Mouse (Mus musculus) midbrain, embryonic 11.5 days (tissue): ENCODE measurements at regions not wholly inside any gene's neighbourhood (a gene's known extent, or its start where the extent isn't known, plus 50 kb on each side); places are given as distances from the start of the nearest gene placed in this dataset.
"Not testable (repeated sequence)": the region's sequence is repeated elsewhere in the genome, so short reads cannot be mapped to it uniquely, and the experiment has no call there.

Source experiments
- ATAC-seq: fragments of 200-750 bp; cut with Nextera tagmentation; 2 replicates; pipeline ENCODE4 v1.8.0; 2017; ENCODE audit warnings: moderate TSS enrichment, moderate library complexity; ENCODE audit not compliant: low FRiP score
- DNase-seq: peaks from one replicate; pipeline ENCODE4 v3.0.0; 2015; ENCODE audit warnings: low spot score; ENCODE audit errors: missing footprints
- H3K27ac ChIP-seq: fragments of 300-500 bp; sonication (generic); 2 replicates; pipeline ENCODE4 v1.5.1; 2014; ENCODE audit warnings: low read depth, low read length
- H3K27me3 ChIP-seq: fragments of 300-500 bp; sonication (generic); 2 replicates; pipeline ENCODE4 v1.6.1; 2014; ENCODE audit warnings: mild to moderate bottlenecking, low read length, moderate library complexity, mixed read lengths; ENCODE audit not compliant: control insufficient read depth, insufficient read depth
- H3K36me3 ChIP-seq: fragments of 300-500 bp; sonication (generic); 2 replicates; pipeline ENCODE4 v1.6.1; 2014; ENCODE audit warnings: mild to moderate bottlenecking, low read length, moderate library complexity, mixed read lengths; ENCODE audit not compliant: control insufficient read depth, insufficient read depth
- H3K4me1 ChIP-seq: fragments of 300-500 bp; sonication (generic); 2 replicates; pipeline ENCODE4 v1.6.1; 2014; ENCODE audit warnings: low read length; ENCODE audit not compliant: control insufficient read depth, insufficient read depth
- H3K4me2 ChIP-seq: fragments of 300-500 bp; sonication (generic); 2 replicates; pipeline ENCODE4 v1.6.1; 2014; ENCODE audit warnings: mild to moderate bottlenecking, moderate library complexity
- H3K4me3 ChIP-seq: fragments of 300-500 bp; sonication (generic); 2 replicates; pipeline ENCODE4 v1.5.1; 2014; ENCODE audit warnings: low read depth, low read length
- H3K9ac ChIP-seq: fragments of 300-500 bp; sonication (generic); 2 replicates; pipeline ENCODE4 v1.6.1; 2014; ENCODE audit warnings: low read length
- H3K9me3 ChIP-seq: fragments of 300-500 bp; sonication (generic); 2 replicates; pipeline ENCODE4 v1.6.1; 2016; ENCODE audit warnings: low read length; ENCODE audit not compliant: control insufficient read depth
- WGBS: fragments of 180-500 bp; shearing (Covaris S2); extraction: QIAGEN DNeasy Blood & Tissue Kit; methylation state at CpG from one replicate; pipeline ENCODE4 v1.1.7; 2014; 5-methylcytosine and 5-hydroxymethylcytosine counted together

GRCm38 (mm10) chr16:89718921-89719320 is 147.9 kb upstream of the Krtap11-1 start:
- Histone ChIP-seq H3K27ac (no peak overlapping the region), H3K27me3 (no peaks in the 10 kb centered on the region), H3K4me2 (no peak overlapping the region), H3K36me3 (no peaks in the 10 kb centered on the region), H3K4me3 (no peak overlapping the region), H3K9me3 (no peaks in the 10 kb centered on the region), H3K9ac (no peak overlapping the region), H3K4me1 (no peaks in the 10 kb centered on the region)
- DNase-seq (peak; percentile 59), ATAC-seq (no peak)
- 83% methylated on average over 3 of the region's 3 CpGs for WGBS

- H3K27ac ChIP-seq, H3K27me3 ChIP-seq, H3K9me3 ChIP-seq, H3K9ac ChIP-seq, H3K4me1 ChIP-seq, H3K4me2 ChIP-seq, H3K4me3 ChIP-seq, H3K36me3 ChIP-seq, ATAC-seq: not testable (repeated sequence)
- 85% methylated on average over 8 of the region's 8 CpGs for WGBS
- DNase-seq, result peak; percentile 57
Measured at GRCm38 (mm10) chr16:89715716-89716115, 144.7 kb upstream of the Krtap11-1 start.

GRCm38 (mm10) chr16:89704316-89704715 is 133.3 kb upstream of the Krtap11-1 start:
- H3K36me3 ChIP-seq, result no peaks in the 10 kb centered on the region
- H3K9ac ChIP-seq, result no peak overlapping the region
- 85% methylated on average over 6 of the region's 6 CpGs for WGBS
- peak; percentile 65 for DNase-seq
- no peaks in the 10 kb centered on the region for H3K9me3 ChIP-seq
- H3K4me1 ChIP-seq, result peaks cover 6% of the 10 kb centered on the region; the same call in 1 of the 2 replicates
- no peak overlapping the region for H3K27ac ChIP-seq
- H3K4me3 ChIP-seq, result no peak overlapping the region
- H3K27me3 ChIP-seq, result no peaks in the 10 kb centered on the region
- ATAC-seq, result no peak
- H3K4me2 ChIP-seq, result no peak overlapping the region

DNA sequence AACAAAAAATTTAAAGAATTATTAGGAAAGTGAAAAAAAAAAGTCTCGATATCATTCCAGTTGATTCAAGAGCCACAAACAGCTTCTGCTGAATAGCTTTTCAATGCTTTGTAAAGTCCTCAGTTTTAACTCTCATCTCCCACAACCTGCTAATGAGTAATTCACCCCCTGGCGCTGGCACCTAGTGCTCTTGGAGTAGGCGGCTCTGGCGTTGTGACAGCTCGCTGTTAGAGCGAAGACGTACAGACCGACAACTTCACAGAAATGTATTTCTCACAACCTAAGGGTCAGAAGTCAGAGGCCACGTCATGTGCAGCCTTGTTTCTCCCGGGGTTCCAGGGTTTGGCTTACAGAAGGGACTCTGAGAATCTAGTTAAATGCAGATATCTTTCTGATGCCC is 132.2 kb upstream of the Krtap11-1 start:
- WGBS, result 82% methylated on average over 10 of the region's 10 CpGs
- H3K9me3 ChIP-seq, result no peaks in the 10 kb centered on the region
- ATAC-seq, result no peak
- H3K27me3 ChIP-seq, result no peaks in the 10 kb centered on the region
- peak; percentile 54 for DNase-seq
- peaks cover 7% of the 10 kb centered on the region; the same call in 1 of the 2 replicates for H3K4me1 ChIP-seq
- no peaks in the 10 kb centered on the region for H3K36me3 ChIP-seq
- H3K4me2 ChIP-seq, result no peak overlapping the region
- H3K9ac ChIP-seq, result no peak overlapping the region
- H3K27ac ChIP-seq, result no peak overlapping the region
- H3K4me3 ChIP-seq, result no peak overlapping the region

DNA sequence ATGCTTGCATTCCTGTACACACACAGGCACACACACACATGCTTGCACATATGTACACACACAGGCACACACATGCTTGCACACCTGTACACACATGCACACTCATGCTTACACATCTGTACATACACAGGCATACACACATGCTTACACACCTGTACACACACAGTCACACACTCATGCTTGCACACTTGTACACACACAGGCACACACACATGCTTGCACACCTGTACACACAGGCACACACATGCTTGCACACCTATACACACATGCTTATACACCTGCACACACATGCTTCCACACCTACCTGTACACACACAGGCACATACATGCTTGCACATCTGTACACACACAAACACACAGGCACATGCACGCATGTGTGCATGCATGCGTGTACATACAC is 131.4 kb upstream of the Krtap11-1 start:
- 0 out of 2 replicates have a peak, but pooled peaks have one; percentile 11 for ATAC-seq

GRCm38 (mm10) chr16:89701741-89702140 is 130.8 kb upstream of the Krtap11-1 start:
- 89% methylated on average over 8 of the region's 8 CpGs for WGBS
- Histone ChIP-seq H3K27ac (no peak overlapping the region), H3K4me2 (no peak overlapping the region), H3K4me1 (peaks cover 7% of the 10 kb centered on the region; the same call in 1 of the 2 replicates), H3K27me3 (no peaks in the 10 kb centered on the region), H3K9ac (no peak overlapping the region), H3K9me3 (no peaks in the 10 kb centered on the region), H3K36me3 (no peaks in the 10 kb centered on the region), H3K4me3 (no peak overlapping the region)
- ATAC-seq (no peak), DNase-seq (peak; percentile 53)

More for the DNA sequence above, 131.4 kb upstream of the Krtap11-1 start:
- WGBS, result 94% methylated on average over 2 of the region's 2 CpGs
- Histone ChIP-seq H3K4me3 (no peak overlapping the region), H3K4me1 (peaks cover 7% of the 10 kb centered on the region; the same call in 1 of the 2 replicates), H3K9me3 (no peaks in the 10 kb centered on the region), H3K9ac (no peak overlapping the region), H3K4me2 (no peak overlapping the region), H3K27ac (no peak overlapping the region), H3K27me3 (no peaks in the 10 kb centered on the region), H3K36me3 (no peaks in the 10 kb centered on the region)
- peak; percentile 70 for DNase-seq

- Histone ChIP-seq H3K4me1 (peaks cover 7% of the 10 kb centered on the region; the same call in 1 of the 2 replicates), H3K4me2 (no peak overlapping the region), H3K9me3 (no peaks in the 10 kb centered on the region), H3K9ac (no peak overlapping the region), H3K36me3 (no peaks in the 10 kb centered on the region), H3K27ac (no peak overlapping the region), H3K4me3 (no peak overlapping the region), H3K27me3 (no peaks in the 10 kb centered on the region)
- WGBS, result 2% methylated on average over 2 of the region's 2 CpGs
- peak; percentile 69 for ATAC-seq
- DNase-seq, result peak; percentile 91
Measured at GRCm38 (mm10) chr16:89699710-89700109, 128.7 kb upstream of the Krtap11-1 start.

GRCm38 (mm10) chr16:89695833-89696232 is 124.8 kb upstream of the Krtap11-1 start:
- no peak for ATAC-seq
- 87% methylated on average over 4 of the region's 4 CpGs for WGBS

DNA sequence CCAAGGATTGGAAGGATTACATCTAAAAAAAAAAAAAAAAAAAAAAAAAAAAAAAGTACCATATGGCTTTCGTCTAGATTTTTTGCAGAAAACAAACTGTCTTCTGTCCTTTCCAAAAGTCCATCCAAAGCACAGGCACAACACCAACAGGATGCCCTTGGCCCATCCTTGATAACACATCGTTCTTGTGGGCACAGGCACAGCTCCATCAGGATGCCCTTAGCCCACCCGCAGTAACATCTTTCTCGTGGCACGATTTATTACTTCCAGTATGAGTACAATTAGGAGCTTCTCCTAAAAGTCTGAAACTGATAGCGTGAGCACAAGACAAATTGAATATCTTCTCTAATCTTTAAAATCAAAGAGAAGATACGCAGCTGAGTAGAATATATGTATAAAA is 124.4 kb upstream of the Krtap11-1 start:
- Histone ChIP-seq H3K4me3 (no peak overlapping the region), H3K27ac (no peak overlapping the region), H3K9me3 (no peaks in the 10 kb centered on the region), H3K9ac (no peak overlapping the region), H3K4me1 (peaks cover 7% of the 10 kb centered on the region; the same call in 1 of the 2 replicates), H3K27me3 (no peaks in the 10 kb centered on the region), H3K4me2 (no peak overlapping the region), H3K36me3 (no peaks in the 10 kb centered on the region)
- ATAC-seq (no peak), DNase-seq (no peak)
- WGBS, result 91% methylated on average over 7 of the region's 7 CpGs

More at GRCm38 (mm10) chr16:89695833-89696232, 124.8 kb upstream of the Krtap11-1 start:
- Histone ChIP-seq H3K4me2 (no peak overlapping the region), H3K4me3 (no peak overlapping the region), H3K27ac (no peak overlapping the region), H3K27me3 (no peaks in the 10 kb centered on the region), H3K4me1 (peaks cover 7% of the 10 kb centered on the region; the same call in 1 of the 2 replicates), H3K9ac (no peak overlapping the region), H3K36me3 (no peaks in the 10 kb centered on the region), H3K9me3 (no peaks in the 10 kb centered on the region)
- DNase-seq, result no peak
